Mouse (Mus musculus): ENCODE measurements around the gene Sprr2i.

The Sprr2i gene

DNA sequence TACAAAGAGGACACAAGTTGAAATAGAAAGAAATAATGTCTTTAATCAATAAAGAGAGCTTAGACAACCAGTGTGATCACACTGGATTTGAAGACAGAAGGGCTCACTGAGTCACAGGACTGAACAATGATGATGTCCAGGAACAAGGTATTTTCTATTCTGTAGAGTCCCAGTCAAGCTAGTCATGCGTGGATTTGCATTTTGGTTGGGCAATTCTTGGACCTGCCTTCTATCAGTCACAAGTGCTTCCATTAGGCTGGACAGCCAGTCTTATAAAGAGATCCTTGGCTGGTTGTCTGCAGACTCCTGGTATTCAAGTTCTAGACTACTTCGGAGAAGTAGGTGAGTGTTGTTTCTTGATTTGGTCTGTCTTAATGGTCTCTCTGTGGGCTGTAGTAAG, at the start of gene Sprr2i:
Gene Sprr2i, plus strand, starts transcription at position 301 of the 400 bp plus-strand sequence.
- no peak for DNase-seq (ENCODE audit: low read depth, low spot score)

DNA sequence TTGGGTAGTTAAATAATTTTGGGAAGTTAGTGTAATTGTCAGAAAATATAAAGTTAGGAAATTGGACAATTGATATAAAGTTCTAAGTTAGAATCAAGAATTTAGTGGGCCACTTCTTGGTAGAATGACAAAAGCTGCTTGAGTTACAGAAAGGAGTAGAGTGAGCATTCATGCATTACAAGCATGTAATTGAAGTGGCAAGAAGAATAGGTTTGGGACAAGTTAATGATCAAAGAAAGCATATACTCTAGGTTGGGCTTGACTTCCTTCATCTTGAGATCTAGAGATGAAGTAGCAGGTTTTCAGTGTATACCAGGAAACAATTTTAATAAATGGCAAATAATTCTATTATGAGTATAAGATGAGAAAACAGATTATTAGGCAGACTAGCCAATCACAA, 46.2 kb upstream of the Sprr2i start:
- DNase-seq (ENCODE audit: low read depth, low spot score): no peak

DNA sequence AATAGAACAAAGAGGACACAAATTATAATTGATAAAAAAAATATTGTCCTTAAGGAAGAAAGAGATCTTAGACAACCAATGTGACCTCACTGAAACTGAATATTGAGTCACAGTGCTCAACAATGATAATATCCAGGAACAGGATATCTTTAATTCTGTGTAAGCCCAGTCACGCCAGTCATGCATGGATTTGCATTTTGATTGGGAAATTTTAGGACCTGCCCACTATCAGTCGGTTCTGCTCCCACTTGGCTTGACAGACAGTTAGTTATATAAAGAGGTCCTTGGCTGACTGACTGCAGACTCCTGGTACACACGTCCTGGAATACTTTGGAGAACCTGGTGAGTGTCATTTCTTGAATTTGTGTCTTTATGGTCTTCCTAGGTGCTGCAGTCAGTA, 42.9 kb upstream of the Sprr2i start, which contains the start of gene Sprr2f:
Gene Sprr2f, plus strand, starts transcription at position 301 of the 400 bp plus-strand sequence.
- no peak for DNase-seq (ENCODE audit: low read depth, low spot score)

- no peak for DNase-seq (ENCODE audit: low read depth, low spot score)
Measured at GRCm38 (mm10) chr3:92373613-92374012, 34.2 kb upstream of the Sprr2i start.

DNA sequence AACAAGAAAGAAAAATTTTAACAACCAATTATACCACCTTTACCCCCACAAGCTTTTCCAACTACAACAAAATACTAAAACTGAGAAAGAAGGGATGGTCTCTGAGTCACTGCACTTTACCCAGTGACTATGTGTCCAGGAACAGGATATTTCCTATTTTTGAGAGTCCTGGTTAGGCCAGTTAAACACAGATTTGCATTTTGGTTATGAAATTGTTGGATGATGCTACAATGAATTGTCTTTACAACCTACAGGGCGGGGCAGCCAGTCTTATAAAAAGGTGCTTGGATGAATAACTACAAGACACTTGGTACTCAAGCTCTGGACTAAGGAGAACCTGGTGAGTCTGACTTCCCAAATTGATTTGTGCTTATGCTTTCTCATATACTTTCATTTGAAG, 22.4 kb upstream of the Sprr2i start, which contains the start of gene Sprr2h:
Gene Sprr2h, plus strand, starts transcription at position 301 of the 400 bp plus-strand sequence.
- DNase-seq (ENCODE audit: low read depth, low spot score): no peak

GRCm38 (mm10) chr3:92394301-92394700, 13.5 kb upstream of the Sprr2i start:
- no peak for DNase-seq (ENCODE audit: low read depth, low spot score)

- no peak for DNase-seq (ENCODE audit: low read depth, low spot score)
Measured at GRCm38 (mm10) chr3:92417782-92418181, 10.0 kb downstream of the Sprr2i start, which contains the start of gene Sprr2j-ps. Gene Sprr2j-ps (plus strand): TSS chr3:92418082.

- DNase-seq (ENCODE audit: low read depth, low spot score): no peak
Measured at GRCm38 (mm10) chr3:92429323-92429722, 21.5 kb downstream of the Sprr2i start, which contains the start of gene Gm9774. Gene Gm9774 (minus strand): TSS chr3:92429423.

GRCm38 (mm10) chr3:92432282-92432681, 24.5 kb downstream of the Sprr2i start, which contains the start of gene Sprr2k:
Gene Sprr2k (plus strand): TSS chr3:92432582.
- DNase-seq (ENCODE audit: low read depth, low spot score): no peak

DNA sequence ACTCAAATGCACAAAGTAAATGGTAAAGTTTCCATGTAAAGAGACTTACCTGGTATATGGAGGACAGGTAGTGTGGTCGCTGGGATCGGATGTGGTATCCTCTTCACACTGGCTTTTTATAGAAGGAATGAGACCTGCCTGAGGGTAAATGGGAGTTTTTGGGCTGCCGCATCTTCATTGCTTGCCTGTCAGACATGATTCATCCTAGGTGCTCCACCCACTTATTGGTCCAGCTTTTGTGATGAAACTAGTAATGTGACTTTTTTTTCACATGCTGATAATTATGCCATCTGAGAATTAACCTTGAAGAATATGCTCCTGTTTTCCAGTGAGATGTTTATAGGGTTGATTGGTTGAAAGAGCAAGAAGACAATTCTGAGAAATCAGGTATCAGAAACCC, 30.9 kb downstream of the Sprr2i start, which contains the start of gene Sprr1b:
Gene Sprr1b, minus strand, starts transcription at position 101 of the 400 bp plus-strand sequence.
- DNase-seq (ENCODE audit: low read depth, low spot score): no peak

- DNase-seq (ENCODE audit: low read depth, low spot score): no peak
Measured at GRCm38 (mm10) chr3:92440177-92440576, 32.4 kb downstream of the Sprr2i start.

- DNase-seq (ENCODE audit: low read depth, low spot score): no peak
Measured at GRCm38 (mm10) chr3:92455151-92455550, 47.4 kb downstream of the Sprr2i start.

DNA sequence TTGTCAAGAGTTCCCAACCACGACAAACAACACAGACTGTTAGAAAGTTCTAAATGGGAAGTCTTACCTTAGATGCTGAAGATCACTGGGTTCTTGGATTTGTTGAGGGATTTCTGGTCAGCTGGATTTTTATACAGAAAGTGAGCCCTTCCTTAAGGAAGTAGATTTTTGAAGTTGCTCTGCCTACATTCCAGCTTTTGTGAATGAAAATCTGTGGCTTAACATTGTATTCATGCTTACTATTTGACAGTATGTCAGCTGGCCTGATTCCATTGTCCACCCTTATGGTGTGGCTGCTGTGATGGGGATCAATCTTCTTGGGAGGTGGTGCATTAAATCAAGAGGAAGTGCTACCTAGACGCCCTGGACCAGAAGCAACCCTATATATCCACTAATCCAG, 50.8 kb downstream of the Sprr2i start, which contains the start of gene Sprr3:
Gene Sprr3, minus strand, starts transcription at position 101 of the 400 bp plus-strand sequence.
- no peak for DNase-seq (ENCODE audit: low read depth, low spot score)

All from CD4-positive helper T cell, adult 2 months (primary cell).